Mouse (Mus musculus) cerebellum, adult 11-12 months (tissue): ENCODE data around the gene Arhgap33.
"Not testable (repeated sequence)": the region's sequence is repeated elsewhere in the genome, so short reads cannot be mapped to it uniquely, and the experiment has no call there.

Experiments
- DNase-seq: peaks from one replicate; pipeline ENCODE4 v3.0.0; 2022

Arhgap33 gene

GRCm38 (mm10) chr7:30552102-30553020, 17.5 kb upstream of the Arhgap33 start, which contains the start of the genes Hspb6 and Proser3:
TSS of gene Hspb6 (plus strand) at chr7:30552178.
TSS of gene Proser3 (minus strand) at chr7:30552299.
- peak; percentile 98 for DNase-seq

GRCm38 (mm10) chr7:30551445-30552101, 16.7 kb upstream of the Arhgap33 start:
- DNase-seq: peak; percentile 51

- no peak for DNase-seq
Measured at GRCm38 (mm10) chr7:30550603-30551002, 15.7 kb upstream of the Arhgap33 start.

GRCm38 (mm10) chr7:30549880-30550279, 15.0 kb upstream of the Arhgap33 start:
- no peak for DNase-seq

GRCm38 (mm10) chr7:30544327-30544726, 9.5 kb upstream of the Arhgap33 start:
- DNase-seq: no peak

GRCm38 (mm10) chr7:30540572-30540971, 5.7 kb upstream of the Arhgap33 start:
- DNase-seq: no peak

- DNase-seq: peak; percentile 67
Measured at GRCm38 (mm10) chr7:30533941-30534632, 773 bp downstream of the Arhgap33 start.

GRCm38 (mm10) chr7:30532931-30533330, 1.9 kb downstream of the Arhgap33 start:
- DNase-seq: no peak

- DNase-seq: no peak
Measured at GRCm38 (mm10) chr7:30531291-30531815, 3.5 kb downstream of the Arhgap33 start.

GRCm38 (mm10) chr7:30526981-30527380, 7.9 kb downstream of the Arhgap33 start:
- no peak for DNase-seq

- DNase-seq: no peak
Measured at GRCm38 (mm10) chr7:30526399-30526798, 8.5 kb downstream of the Arhgap33 start.

- no peak for DNase-seq
Measured at GRCm38 (mm10) chr7:30525954-30526353, 8.9 kb downstream of the Arhgap33 start.

- no peak for DNase-seq
Measured at GRCm38 (mm10) chr7:30524487-30524886, 10.4 kb downstream of the Arhgap33 start.

GRCm38 (mm10) chr7:30522871-30523270, 12.0 kb downstream of the Arhgap33 start:
- no peak for DNase-seq

- peak; percentile 77 for DNase-seq
Measured at GRCm38 (mm10) chr7:30520856-30521255, 14.0 kb downstream of the Arhgap33 start.

GRCm38 (mm10) chr7:30520396-30520795, 14.5 kb downstream of the Arhgap33 start:
- peak; percentile 53 for DNase-seq

GRCm38 (mm10) chr7:30518325-30518724, 16.5 kb downstream of the Arhgap33 start:
- no peak for DNase-seq

- no peak for DNase-seq
Measured at GRCm38 (mm10) chr7:30515003-30515760, 19.7 kb downstream of the Arhgap33 start.

GRCm38 (mm10) chr7:30508061-30508460, 26.8 kb downstream of the Arhgap33 start:
- DNase-seq: no peak

GRCm38 (mm10) chr7:30501159-30501558, 33.7 kb downstream of the Arhgap33 start:
- not testable (repeated sequence) for DNase-seq

- DNase-seq: not testable (repeated sequence)
Measured at GRCm38 (mm10) chr7:30495506-30496042, 39.3 kb downstream of the Arhgap33 start.

- no peak for DNase-seq
Measured at GRCm38 (mm10) chr7:30493401-30493931, 41.4 kb downstream of the Arhgap33 start, which contains the start of gene Prodh2. TSS of gene Prodh2 (plus strand) at chr7:30493622.
